Mouse (Mus musculus) kidney, adult 2 months (tissue): ENCODE data around the gene Orm3.

Experiments used
- CTCF ChIP-seq: fragments of 200-500 bp; conservative IDR thresholded peaks from 2 replicates; pipeline ENCODE4 v1.5.1; 2011; ENCODE audit warnings: low read depth, mild to moderate bottlenecking, control low read depth, low read length, moderate library complexity, mixed read lengths; ENCODE audit not compliant: insufficient read depth, insufficient read length
- POLR2A ChIP-seq: fragments of 200-500 bp; IDR thresholded peaks from one replicate; pipeline ENCODE4 v1.6.1; 2011; ENCODE audit warnings: low read depth, low read length, control low read depth

GRCm38 (mm10) chr4:63310247-63310855 is 45.6 kb upstream of the Orm3 start:
- no peak for TF ChIP-seq CTCF
- TF ChIP-seq POLR2A: no peak
